26 mouse cellular contexts compared by ENCODE assay signal in the genomic region with DNA sequence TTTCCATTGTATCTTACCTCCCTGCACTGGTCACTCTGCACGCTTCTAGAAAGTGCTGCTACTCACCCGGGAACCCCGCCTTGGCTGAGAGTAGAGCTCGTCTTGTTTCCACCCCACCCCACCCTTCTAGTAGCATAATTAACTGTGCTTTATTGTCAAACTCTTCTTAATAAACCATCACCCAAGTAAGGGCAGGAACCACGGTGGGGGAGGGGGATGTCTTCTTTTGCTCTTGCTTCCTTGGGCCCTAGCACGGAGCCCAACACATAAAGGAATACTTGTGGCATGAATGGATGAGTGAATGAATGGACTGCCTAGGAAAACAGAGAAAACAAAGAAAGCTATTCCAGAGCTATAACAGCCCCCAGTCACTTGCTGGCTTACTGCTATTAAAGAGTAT. TPM values are rescaled to one million over a fixed set of nuclear protein-coding genes. Genes with fewer than 3 reads are reported as not detected.
"Had no signal": no experiment of that assay in that cellular context is flagged by ENCODE, and none has a peak within 500 bp of the region (broad histone marks: within the 10 kb centered on the region; RNA-seq: fewer than 3 reads in every experiment).

No protein-coding gene starts in this region.

- ATAC-seq: liver, embryonic 12.5 days; midbrain, embryonic 15.5 days had no signal

- H3K27ac ChIP-seq: kidney, postnatal 0 days; layer of hippocampus, adult 2 months; limb, embryonic 10.5 days; limb, embryonic 13.5 days; liver, embryonic 12.5 days; liver, embryonic 15.5 days; lung, embryonic 15.5 days; midbrain, embryonic 12.5 days; midbrain, embryonic 15.5 days; neural tube, embryonic 12.5 days; stomach, embryonic 15.5 days had no signal

- H3K4me1 ChIP-seq: limb, embryonic 10.5 days; limb, embryonic 13.5 days; liver, embryonic 12.5 days; liver, embryonic 15.5 days; lung, embryonic 15.5 days; megakaryocyte, embryonic 14.5 days; stomach, embryonic 15.5 days had no signal

- H3K36me3 ChIP-seq: limb, embryonic 10.5 days; limb, embryonic 13.5 days; liver, embryonic 12.5 days; liver, embryonic 15.5 days; lung, embryonic 15.5 days; midbrain, embryonic 12.5 days; midbrain, embryonic 15.5 days; neural tube, embryonic 12.5 days; stomach, embryonic 15.5 days had no signal

- H3K9me3 ChIP-seq: limb, embryonic 10.5 days; limb, embryonic 13.5 days; liver, embryonic 12.5 days; liver, embryonic 15.5 days; lung, embryonic 15.5 days; midbrain, embryonic 12.5 days; midbrain, embryonic 15.5 days; neural tube, embryonic 12.5 days; stomach, embryonic 15.5 days had no signal

- H3K4me2 ChIP-seq: limb, embryonic 13.5 days; liver, embryonic 12.5 days; liver, embryonic 15.5 days; lung, embryonic 15.5 days; midbrain, embryonic 12.5 days; midbrain, embryonic 15.5 days; neural tube, embryonic 12.5 days; stomach, embryonic 15.5 days had no signal

- DNase-seq: kidney, postnatal 25 days; layer of hippocampus, adult 9-11 months; liver; lung, adult 18-20 months; lung, postnatal 10 days; lung, postnatal 36 days; retina, postnatal 1 day; right cerebral cortex, postnatal 25 days; spleen, adult 18-20 months; thymus, postnatal 25 days had no signal

- H3K4me3 ChIP-seq: layer of hippocampus, adult 2 months; limb, embryonic 10.5 days; limb, embryonic 13.5 days; liver, embryonic 12.5 days; liver, embryonic 15.5 days; lung, embryonic 15.5 days; megakaryocyte, embryonic 14.5 days; midbrain, embryonic 12.5 days; midbrain, embryonic 15.5 days; neural tube, embryonic 12.5 days; stomach, embryonic 15.5 days had no signal

- H3K9ac ChIP-seq: limb, embryonic 13.5 days; liver, embryonic 12.5 days; liver, embryonic 15.5 days; lung, embryonic 15.5 days; midbrain, embryonic 12.5 days; midbrain, embryonic 15.5 days; neural tube, embryonic 12.5 days; stomach, embryonic 15.5 days had no signal

- H3K27me3 ChIP-seq: midbrain, embryonic 15.5 days had no signal

RNA-seq across cellular contexts. Expression of a gene that starts 6.5 kb away (rescaled TPM):
- total RNA-seq: neutrophil, adult 5-6 weeks had no signal

RNA-seq across cellular contexts. Expression of a gene that starts 10.4 kb away (rescaled TPM):
- total RNA-seq: neutrophil, adult 5-6 weeks had no signal
- polyA plus RNA-seq: kidney, embryonic 14.5 days; kidney, postnatal 0 days; large intestine, adult 2 months; limb, embryonic 10.5 days; limb, embryonic 13.5 days; liver, embryonic 12.5 days; liver, embryonic 15.5 days; lung, embryonic 15.5 days; stomach, embryonic 15.5 days; thymus, postnatal 0 days had no signal
